Mouse (Mus musculus): ENCODE measurements around the gene Kprp.

DNA sequence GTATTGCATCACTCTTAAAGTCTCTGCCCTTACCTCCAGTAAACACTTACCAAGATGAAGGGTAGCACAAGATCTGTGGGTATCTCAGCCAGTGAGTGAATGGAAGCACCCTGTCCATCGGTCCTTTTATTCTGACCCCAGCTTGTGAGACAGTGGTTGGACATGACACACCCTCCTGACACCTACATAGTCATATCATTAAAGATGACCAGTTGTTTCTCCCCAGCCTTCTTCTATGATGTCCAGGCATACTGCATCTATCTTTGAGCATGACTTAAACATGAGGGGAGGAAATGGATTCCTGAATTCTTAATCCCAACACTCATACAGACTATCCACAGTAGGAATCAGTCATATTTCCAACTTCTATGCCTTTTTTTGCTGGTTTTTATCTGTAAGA, 36.6 kb downstream of the Kprp start, which contains the start of gene Lce1j:
- TF ChIP-seq EP300 (IDR thresholded peaks at IDR 0.05) (no peak), CTCF (IDR thresholded peaks at IDR 0.05) (no peak)

Measured in lung, postnatal 0 days (tissue).